Mouse (Mus musculus): ENCODE measurements around the gene 4930469K13Rik. TPM values are rescaled to one million over a fixed set of nuclear protein-coding genes. Genes with fewer than 3 reads are reported as not detected.

The 4930469K13Rik gene
- total RNA-seq, 1 experiment from 2014 or later = not detected

- peak; percentile 63 for ATAC-seq (replicated peaks; ENCODE audit: low read depth, poor library complexity, severe bottlenecking)
Measured at GRCm38 (mm10) chr11:34046767-34047541, 51.4 kb downstream of the 4930469K13Rik start, which contains the start of gene Lcp2. TSS of gene Lcp2 (plus strand) at chr11:34046920.

GRCm38 (mm10) chr11:34042808-34043207 is 55.5 kb downstream of the 4930469K13Rik start:
- no peak for ATAC-seq (replicated peaks; ENCODE audit: low read depth, poor library complexity, severe bottlenecking)

GRCm38 (mm10) chr11:34040061-34040460 is 58.3 kb downstream of the 4930469K13Rik start:
- no peak for ATAC-seq (replicated peaks; ENCODE audit: low read depth, poor library complexity, severe bottlenecking)

- ATAC-seq (replicated peaks; ENCODE audit: low read depth, poor library complexity, severe bottlenecking) = no peak
Measured at GRCm38 (mm10) chr11:34035909-34036658, 62.3 kb downstream of the 4930469K13Rik start.

GRCm38 (mm10) chr11:34034794-34035193 is 63.6 kb downstream of the 4930469K13Rik start:
- no peak for ATAC-seq (replicated peaks; ENCODE audit: low read depth, poor library complexity, severe bottlenecking)

- peak; percentile 59 for ATAC-seq (replicated peaks; ENCODE audit: low read depth, poor library complexity, severe bottlenecking)
Measured at GRCm38 (mm10) chr11:34034008-34034505, 64.3 kb downstream of the 4930469K13Rik start.

GRCm38 (mm10) chr11:34031015-34031805 is 67.1 kb downstream of the 4930469K13Rik start:
- ATAC-seq (replicated peaks; ENCODE audit: low read depth, poor library complexity, severe bottlenecking) = peak; percentile 81

GRCm38 (mm10) chr11:34029658-34030057 is 68.7 kb downstream of the 4930469K13Rik start:
- ATAC-seq (replicated peaks; ENCODE audit: low read depth, poor library complexity, severe bottlenecking) = no peak

GRCm38 (mm10) chr11:34025091-34025490 is 73.3 kb downstream of the 4930469K13Rik start:
- peak; percentile 73; the same call in 1 of the 2 replicates for ATAC-seq (replicated peaks; ENCODE audit: low read depth, poor library complexity, severe bottlenecking)

GRCm38 (mm10) chr11:34012007-34012652 is 86.2 kb downstream of the 4930469K13Rik start:
- ATAC-seq (replicated peaks; ENCODE audit: low read depth, poor library complexity, severe bottlenecking) = no peak

- peak; percentile 39 for ATAC-seq (replicated peaks; ENCODE audit: low read depth, poor library complexity, severe bottlenecking)
Measured at GRCm38 (mm10) chr11:34010859-34011172, 87.5 kb downstream of the 4930469K13Rik start.

GRCm38 (mm10) chr11:34010133-34010858 is 88.1 kb downstream of the 4930469K13Rik start:
- ATAC-seq (replicated peaks; ENCODE audit: low read depth, poor library complexity, severe bottlenecking) = peak; percentile 53

- ATAC-seq (replicated peaks; ENCODE audit: low read depth, poor library complexity, severe bottlenecking) = peak; percentile 20
Measured at GRCm38 (mm10) chr11:34009316-34010087, 88.9 kb downstream of the 4930469K13Rik start.

GRCm38 (mm10) chr11:34008702-34009101 is 89.7 kb downstream of the 4930469K13Rik start:
- ATAC-seq (replicated peaks; ENCODE audit: low read depth, poor library complexity, severe bottlenecking) = peak; percentile 45

- ATAC-seq (replicated peaks; ENCODE audit: low read depth, poor library complexity, severe bottlenecking) = peak; percentile 67
Measured at GRCm38 (mm10) chr11:34008214-34008613, 90.1 kb downstream of the 4930469K13Rik start.

GRCm38 (mm10) chr11:34007616-34008015 is 90.7 kb downstream of the 4930469K13Rik start:
- no peak for ATAC-seq (replicated peaks; ENCODE audit: low read depth, poor library complexity, severe bottlenecking)

- no peak for ATAC-seq (replicated peaks; ENCODE audit: low read depth, poor library complexity, severe bottlenecking)
Measured at GRCm38 (mm10) chr11:34002593-34002965, 95.8 kb downstream of the 4930469K13Rik start.

GRCm38 (mm10) chr11:34001938-34002592 is 96.3 kb downstream of the 4930469K13Rik start:
- ATAC-seq (replicated peaks; ENCODE audit: low read depth, poor library complexity, severe bottlenecking) = peak; percentile 69
